Mouse (Mus musculus): Measurements from ENCODE around the gene Scaf8. TPM values are rescaled to one million over a fixed set of nuclear protein-coding genes. Genes with fewer than 3 reads are reported as not detected.
"Not testable (repeated sequence)": the region's sequence is repeated elsewhere in the genome, so short reads cannot be mapped to it uniquely, and the experiment has no call there.

Gene Scaf8
- total and polyA plus RNA-seq, 3 experiments = 23.9 to 47.3 (median 30.7) TPM

- peaks cover 24 to 53% of the 10 kb centered on the region in 2 experiments for H3K36me3 ChIP-seq (replicated peaks in 1 of 2; ENCODE audit: control insufficient read depth in 1 of 2, insufficient read depth in 1 of 2, low read length in 1 of 2)
Measured at GRCm38 (mm10) chr17:3075166-3075872, 39.5 kb upstream of the Scaf8 start.

GRCm38 (mm10) chr17:3075873-3076245, 38.9 kb upstream of the Scaf8 start:
- dilution Hi-C loops (cut with MboI; ENCODE audit: extremely low pct_ligation_motif_present, extremely low pct_unique_long_range_greater_than_20kb, low sequenced_read_pairs) = no loop called here

More at GRCm38 (mm10) chr17:3075166-3075872, 39.5 kb upstream of the Scaf8 start:
- no peak for DNase-seq (ENCODE audit: extremely low read depth)
- Histone ChIP-seq H3K4me3 (replicated peaks in 1 of 3; ENCODE audit: low read depth in 2 of 3, low read length in 2 of 3, poor library complexity in 1 of 3) (no peak overlapping the region), H3K4me1 (ENCODE audit: control insufficient read depth in 1 of 2, insufficient read depth in 2 of 2) (peaks cover 9 to 12% of the 10 kb centered on the region in 2 experiments; a peak in 3 of 4 replicates), H3K79me2 (replicated peaks; ENCODE audit: control insufficient read depth, extremely low read depth, insufficient read depth, poor library complexity, severe bottlenecking) (no peaks in the 10 kb centered on the region), H3K9me3 (replicated peaks; ENCODE audit: low read length) (no peaks in the 10 kb centered on the region), H3K27me3 (replicated peaks) (no peaks in the 10 kb centered on the region), H3K4me2 (ENCODE audit: insufficient read depth, low read depth, poor library complexity, severe bottlenecking) (no peak overlapping the region), H3K9ac (ENCODE audit: insufficient read depth, low read depth) (no peak overlapping the region), H3K27ac (ENCODE audit: insufficient read depth, low read depth) (no peak overlapping the region)
- TF ChIP-seq SMC3 (IDR thresholded peaks at IDR 0.05; ENCODE audit: low read depth, low read length) (no peak), NELFE (IDR thresholded peaks at IDR 0.05; ENCODE audit: low read depth, low read length) (no peak), PAX5 (IDR thresholded peaks at IDR 0.05; ENCODE audit: low read length) (no peak), ETS1 (conservative IDR thresholded peaks at IDR 0.05; ENCODE audit: low read depth, low read length) (no peak), USF1 (IDR thresholded peaks at IDR 0.05; ENCODE audit: low read depth, low read length) (no peak), TCF12 (IDR thresholded peaks at IDR 0.05; ENCODE audit: low read depth, low read length) (no peak), MAZ (IDR thresholded peaks at IDR 0.05; ENCODE audit: low read depth, low read length) (no peak), ZC3H11A (IDR thresholded peaks at IDR 0.05; ENCODE audit: low read depth, low read length) (no peak), ZNF384 (IDR thresholded peaks at IDR 0.05; ENCODE audit: low read depth, low read length) (no peak), CHD1 (IDR thresholded peaks at IDR 0.05; ENCODE audit: low read depth, low read length) (no peak), POLR2AphosphoS2 (IDR thresholded peaks at IDR 0.05; ENCODE audit: low read depth, low read length) (no peak), POLR2A (IDR thresholded peaks at IDR 0.05; ENCODE audit: low read depth, low read length) (no peak), MEF2A (IDR thresholded peaks at IDR 0.05; ENCODE audit: borderline replicate concordance, low read depth, low read length) (no peak), USF2 (conservative IDR thresholded peaks at IDR 0.05; ENCODE audit: low read depth, low read length) (no peak), JUND (conservative IDR thresholded peaks at IDR 0.05; ENCODE audit: low read depth, low read length) (no peak), EP300 (IDR thresholded peaks at IDR 0.05; ENCODE audit: low read length) (no peak)
- in situ Hi-C loops (cut with MboI; ENCODE audit: low pct_ligation_motif_present, low pct_unique_long_range_greater_than_20kb, low sequenced_read_pairs) (no loop called here), dilution Hi-C loops (cut with MboI; ENCODE audit: extremely low pct_ligation_motif_present, extremely low pct_unique_long_range_greater_than_20kb, low sequenced_read_pairs) (no loop called here)

GRCm38 (mm10) chr17:3077936-3078335, 36.8 kb upstream of the Scaf8 start:
- H3K4me3 ChIP-seq (replicated peaks in 1 of 3; ENCODE audit: low read depth in 2 of 3, low read length in 2 of 3, poor library complexity in 1 of 3); H3K9me3 ChIP-seq (replicated peaks; ENCODE audit: low read length); DNase-seq (ENCODE audit: extremely low read depth); H3K9ac ChIP-seq (ENCODE audit: insufficient read depth, low read depth); dilution Hi-C loops (cut with MboI; ENCODE audit: extremely low pct_ligation_motif_present, extremely low pct_unique_long_range_greater_than_20kb, low sequenced_read_pairs); H3K27me3 ChIP-seq (replicated peaks); H3K4me2 ChIP-seq (ENCODE audit: insufficient read depth, low read depth, poor library complexity, severe bottlenecking); in situ Hi-C loops (cut with MboI; ENCODE audit: low pct_ligation_motif_present, low pct_unique_long_range_greater_than_20kb, low sequenced_read_pairs); H3K79me2 ChIP-seq (replicated peaks; ENCODE audit: control insufficient read depth, extremely low read depth, insufficient read depth, poor library complexity, severe bottlenecking); H3K27ac ChIP-seq (ENCODE audit: insufficient read depth, low read depth): not testable (repeated sequence)
- H3K36me3 ChIP-seq (replicated peaks in 1 of 2; ENCODE audit: control insufficient read depth in 1 of 2, insufficient read depth in 1 of 2, low read length in 1 of 2) = peaks cover 14 to 30% of the 10 kb centered on the region in 2 experiments
- H3K4me1 ChIP-seq (ENCODE audit: control insufficient read depth in 1 of 2, insufficient read depth in 2 of 2) = peaks cover 18 to 26% of the 10 kb centered on the region in 2 experiments

More at GRCm38 (mm10) chr17:3075873-3076245, 38.9 kb upstream of the Scaf8 start:
- H3K36me3 ChIP-seq (replicated peaks in 1 of 2; ENCODE audit: control insufficient read depth in 1 of 2, insufficient read depth in 1 of 2, low read length in 1 of 2) = peaks cover 24 to 48% of the 10 kb centered on the region in 2 experiments
- no peak for DNase-seq (ENCODE audit: extremely low read depth)
- TF ChIP-seq ZKSCAN1 (IDR thresholded peaks at IDR 0.05; ENCODE audit: borderline replicate concordance, low read depth, low read length) (no peak), HCFC1 (IDR thresholded peaks at IDR 0.05; ENCODE audit: low read depth, low read length) (no peak), USF2 (conservative IDR thresholded peaks at IDR 0.05; ENCODE audit: low read depth, low read length) (no peak), NRF1 (IDR thresholded peaks at IDR 0.05; ENCODE audit: low read depth, low read length) (no peak), RCOR1 (conservative IDR thresholded peaks at IDR 0.05; ENCODE audit: low read depth, low read length) (no peak), IRF4 (IDR thresholded peaks at IDR 0.05; ENCODE audit: low read depth, low read length) (no peak), E2F4 (IDR thresholded peaks at IDR 0.05; ENCODE audit: insufficient replicate concordance, low read depth, low read length) (no peak), USF1 (IDR thresholded peaks at IDR 0.05; ENCODE audit: low read depth, low read length) (no peak), KAT2A (IDR thresholded peaks at IDR 0.05; ENCODE audit: insufficient replicate concordance, low read length) (no peak), ZMIZ1 (IDR thresholded peaks at IDR 0.05; ENCODE audit: low read depth, low read length) (no peak), MAFK (IDR thresholded peaks at IDR 0.05; ENCODE audit: insufficient replicate concordance, low read length) (no peak), JUND (conservative IDR thresholded peaks at IDR 0.05; ENCODE audit: low read depth, low read length) (no peak), BHLHE40 (IDR thresholded peaks at IDR 0.05; ENCODE audit: low read depth, low read length) (no peak), SIN3A (IDR thresholded peaks at IDR 0.05; ENCODE audit: low read length) (no peak)
- H3K9ac ChIP-seq (ENCODE audit: insufficient read depth, low read depth) = no peak overlapping the region
- H3K4me2 ChIP-seq (ENCODE audit: insufficient read depth, low read depth, poor library complexity, severe bottlenecking) = no peak overlapping the region
- H3K27ac ChIP-seq (ENCODE audit: insufficient read depth, low read depth) = no peak overlapping the region
- in situ Hi-C loops (cut with MboI; ENCODE audit: low pct_ligation_motif_present, low pct_unique_long_range_greater_than_20kb, low sequenced_read_pairs) = no loop called here
- no peaks in the 10 kb centered on the region for H3K27me3 ChIP-seq (replicated peaks)
- H3K4me1 ChIP-seq (ENCODE audit: control insufficient read depth in 1 of 2, insufficient read depth in 2 of 2) = peaks cover 12 to 14% of the 10 kb centered on the region in 2 experiments
- no peaks in the 10 kb centered on the region for H3K79me2 ChIP-seq (replicated peaks; ENCODE audit: control insufficient read depth, extremely low read depth, insufficient read depth, poor library complexity, severe bottlenecking)
- H3K4me3 ChIP-seq (replicated peaks in 1 of 3; ENCODE audit: low read depth in 2 of 3, low read length in 2 of 3, poor library complexity in 1 of 3) = no peak overlapping the region
- no peaks in the 10 kb centered on the region for H3K9me3 ChIP-seq (replicated peaks; ENCODE audit: low read length)
